Comparison of ENCODE assay signal across 26 mouse cellular contexts in the genomic region with DNA sequence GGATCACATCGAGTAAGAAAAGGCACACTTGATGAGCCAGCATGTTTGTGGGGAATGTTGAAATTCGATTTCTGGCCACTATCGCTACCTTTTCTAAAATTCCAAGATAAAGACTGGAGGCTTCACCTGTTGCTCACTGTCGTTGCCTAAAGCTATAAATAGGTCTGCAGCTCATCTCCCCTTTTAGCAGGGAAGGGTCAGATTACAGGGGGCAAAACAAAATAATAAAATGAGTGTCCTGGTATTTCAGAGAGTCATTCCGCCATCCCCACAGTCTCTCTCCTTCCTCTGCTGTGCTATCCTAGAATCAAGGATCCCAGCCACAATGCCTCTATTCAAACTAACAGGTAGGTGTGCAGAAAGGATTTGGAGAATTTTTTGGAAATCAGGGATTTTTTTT. TPM values are rescaled to one million over a fixed set of nuclear protein-coding genes. Genes with fewer than 3 reads are reported as not detected.
DNase-seq lines count a peak whose midpoint lies in the region; ATAC-seq lines count a peak whose summit lies in the region.
"Had no signal": no experiment of that assay in that cellular context is flagged by ENCODE, and none has a peak within 500 bp of the region (broad histone marks: within the 10 kb centered on the region; RNA-seq: fewer than 3 reads in every experiment).

A gene (plus strand): TSS at position 244 of the 400 bp plus-strand sequence.

- no peak within 1 kb of the TSS for H3K4me2 ChIP-seq in liver, embryonic 12.5 days
- H3K4me2 ChIP-seq: embryonic facial prominence, embryonic 12.5 days; forebrain, embryonic 12.5 days; hindbrain, embryonic 12.5 days had no signal

- no peak within 1 kb of the TSS for H3K4me3 ChIP-seq in heart, embryonic 10.5 days
- H3K4me3 ChIP-seq in liver, embryonic 12.5 days: no peak within 1 kb of the TSS
- H3K4me3 ChIP-seq: embryonic facial prominence, embryonic 12.5 days; forebrain, embryonic 12.5 days; heart, adult 2 months; hindbrain, embryonic 12.5 days had no signal

- no peaks in the 10 kb centered on the region for H3K27me3 ChIP-seq in heart, embryonic 10.5 days (ENCODE audit: insufficient read depth, poor library complexity, severe bottlenecking)
- H3K27me3 ChIP-seq in liver, embryonic 12.5 days (replicated peaks): no peaks in the 10 kb centered on the region
- H3K27me3 ChIP-seq: CH12.LX; embryonic facial prominence, embryonic 12.5 days; forebrain, embryonic 12.5 days; hindbrain, embryonic 12.5 days had no signal

- no peak for ATAC-seq in liver, embryonic 12.5 days
- ATAC-seq: forebrain, embryonic 16.5 days; hindbrain, embryonic 16.5 days had no signal

- peaks cover 7% of the 10 kb centered on the region for H3K36me3 ChIP-seq in heart, embryonic 10.5 days
- peaks cover 7% of the 10 kb centered on the region for H3K36me3 ChIP-seq in liver, embryonic 12.5 days

- no peak within 1 kb of the TSS for H3K27ac ChIP-seq in heart, embryonic 10.5 days
- no peak within 1 kb of the TSS for H3K27ac ChIP-seq in liver, embryonic 12.5 days
- H3K27ac ChIP-seq: embryonic facial prominence, embryonic 12.5 days; forebrain, embryonic 12.5 days; heart, adult 2 months; hindbrain, embryonic 12.5 days had no signal

- no peaks in the 10 kb centered on the region for H3K9me3 ChIP-seq in heart, embryonic 10.5 days
- H3K9me3 ChIP-seq in liver, embryonic 12.5 days (replicated peaks): no peaks in the 10 kb centered on the region
- H3K9me3 ChIP-seq: embryonic facial prominence, embryonic 12.5 days; forebrain, embryonic 12.5 days; hindbrain, embryonic 12.5 days had no signal

- 61% methylated on average over 5 of the region's 5 CpGs for WGBS in heart, embryonic 10.5 days
- 61% methylated on average over 5 of the region's 5 CpGs for WGBS in liver, embryonic 12.5 days (ENCODE audit: insufficient replicate concordance)

- intact Hi-C loops in left cerebral cortex, postnatal 25 days (cut with DNase I): no loop called here

- no peak within 1 kb of the TSS for H3K9ac ChIP-seq in liver, embryonic 12.5 days
- H3K9ac ChIP-seq: embryonic facial prominence, embryonic 12.5 days; forebrain, embryonic 12.5 days; hindbrain, embryonic 12.5 days had no signal

- peak; percentile 50 for DNase-seq in heart, embryonic 10.5 days (ENCODE audit: low spot score)
- DNase-seq in heart, adult 9 months (ENCODE audit: low spot score in 2 of 2): no peak
- peak; percentile 58 for DNase-seq in gastrocnemius, adult 18-20 months (ENCODE audit: low spot score)
- no peak for DNase-seq in gastrocnemius, postnatal 10 days
- DNase-seq in gastrocnemius, postnatal 4 days (ENCODE audit: low spot score in 2 of 2): no peak
- DNase-seq in left cerebral cortex, postnatal 25 days (ENCODE audit: low spot score in 2 of 2): no peak
- no peak for DNase-seq in kidney, adult 8-10 months
- DNase-seq: adrenal gland, postnatal 10 days; cerebellum, adult 11 months; cerebellum, adult 8-10 months; cerebellum, postnatal 14 days; embryo, embryonic 11 days; heart, adult 2 months; heart, postnatal 10 days; heart, postnatal 4 days; kidney, adult 11 months had no signal

- H3K4me1 ChIP-seq in heart, embryonic 10.5 days: peaks cover 7% of the 10 kb centered on the region; the same call in 1 of the 2 replicates
- no peaks in the 10 kb centered on the region for H3K4me1 ChIP-seq in liver, embryonic 12.5 days
- H3K4me1 ChIP-seq: embryonic facial prominence, embryonic 12.5 days; forebrain, embryonic 12.5 days; hindbrain, embryonic 12.5 days had no signal

RNA-seq across cellular contexts. Expression of the gene that starts here (rescaled TPM):
- polyA plus RNA-seq in heart, embryonic 10.5 days (2016; fragmentation: Nextera tagmentation; extraction: Ambion mirVana): not detected in 2 replicates
- total RNA-seq in gastrocnemius, adult 18-20 months (2021): 1,000 to 10,000 TPM; 1,310 to 1,477 TPM
- 100 to 1,000 TPM; 548 to 639 TPM for total RNA-seq in gastrocnemius, postnatal 10 days (2021)
- 100 to 1,000 TPM; 366 to 390 TPM for total RNA-seq in gastrocnemius, postnatal 4 days (2021)
- total RNA-seq in left cerebral cortex, postnatal 25 days (2021): not detected
- 0.12 and 0.13 TPM in 2 replicates for polyA plus RNA-seq in liver, embryonic 12.5 days (2016; fragmentation: Nextera tagmentation; extraction: Ambion mirVana)
- total RNA-seq: CH12.LX; common myeloid progenitor, adult 5-6 weeks; heart, adult 2 months; heart, postnatal 10 days had no signal
- polyA plus RNA-seq: forebrain, embryonic 12.5 days; forebrain, embryonic 16.5 days; frontal cortex, adult 2 months; hindbrain, embryonic 12.5 days; hindbrain, embryonic 16.5 days; intestine, embryonic 14.5 days had no signal

Comparison
In these comparisons a context has a peak if more than half of its experiments do, and no peak if none do; other contexts are left out.
1. RNA of the gene that starts here (total RNA-seq): 1,310 to 1,477 TPM in gastrocnemius, adult 18-20 months, 548 to 639 TPM in gastrocnemius, postnatal 10 days and 366 to 390 TPM in gastrocnemius, postnatal 4 days; not detected in left cerebral cortex, postnatal 25 days; every median in the first group is over 100 times any median in the second.
2. Peak in DNase-seq in heart, embryonic 10.5 days; RNA of the gene not detected or under 1 TPM.